Mouse (Mus musculus): Measurements from ENCODE around the gene Scamp1. TPM values are rescaled to one million over a fixed set of nuclear protein-coding genes. Genes with fewer than 3 reads are reported as not detected.

Scamp1 gene
- total RNA-seq, 2 experiments from 2014 or later, result 32.9 to 37.3 TPM

DNA sequence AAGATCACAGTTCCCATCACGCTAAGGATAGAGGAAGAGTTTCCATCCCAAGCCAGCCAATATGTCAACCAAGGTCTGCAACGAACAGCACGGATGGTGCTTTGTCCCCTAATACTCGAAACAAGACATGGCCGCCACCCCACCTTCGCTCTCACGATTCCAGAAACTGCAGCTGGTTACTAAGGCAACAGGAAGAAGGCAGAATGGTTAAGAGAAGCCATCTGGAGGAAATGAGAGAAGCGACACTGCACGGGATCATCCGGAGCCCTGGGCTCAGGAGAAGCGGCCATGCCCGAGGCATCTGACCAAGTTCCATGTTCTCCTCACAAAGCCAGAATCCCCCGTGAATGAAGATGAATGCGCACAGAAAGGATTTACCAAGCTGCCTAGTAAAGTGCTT, 62.0 kb downstream of the Scamp1 start:
- no peak for DNase-seq

DNA sequence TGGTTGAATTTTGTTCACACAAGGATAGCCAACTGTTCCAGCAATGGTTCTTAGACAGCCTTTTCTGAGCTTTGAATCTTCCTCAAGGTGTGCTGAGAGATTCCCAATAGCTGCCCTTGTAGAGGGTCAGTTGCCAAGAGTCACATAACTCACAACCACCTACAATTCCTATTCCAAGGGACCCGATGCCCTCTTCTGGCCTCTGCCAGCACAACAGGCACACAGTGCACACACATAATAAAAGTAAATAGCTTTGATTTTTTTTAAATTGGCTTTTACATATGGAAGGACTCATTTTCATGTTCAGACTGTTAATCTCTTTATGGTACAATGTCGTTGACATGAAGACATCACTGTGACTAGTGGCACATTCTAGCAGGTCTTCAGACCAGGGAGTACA, 72.9 kb downstream of the Scamp1 start:
- DNase-seq, result no peak

DNA sequence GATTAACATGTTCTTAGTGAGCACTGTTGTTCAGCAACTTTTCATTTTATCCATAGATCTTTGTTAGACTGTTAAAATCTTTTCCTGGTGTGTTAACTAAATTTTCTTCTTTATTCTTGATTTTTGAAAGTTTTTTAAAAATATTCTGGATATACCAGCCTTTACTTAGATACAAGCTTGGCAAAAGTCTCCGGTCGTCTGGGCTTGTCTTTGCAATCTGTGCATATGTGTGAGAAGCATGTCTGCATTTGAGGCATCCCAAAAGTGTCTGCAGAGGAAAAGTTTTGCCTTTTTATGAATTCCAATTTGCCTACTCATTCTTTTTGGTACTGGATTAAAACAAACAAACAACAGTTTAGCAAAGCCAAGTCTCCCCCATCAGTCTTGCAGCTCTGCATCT, 73.5 kb downstream of the Scamp1 start:
- DNase-seq, result no peak

DNA sequence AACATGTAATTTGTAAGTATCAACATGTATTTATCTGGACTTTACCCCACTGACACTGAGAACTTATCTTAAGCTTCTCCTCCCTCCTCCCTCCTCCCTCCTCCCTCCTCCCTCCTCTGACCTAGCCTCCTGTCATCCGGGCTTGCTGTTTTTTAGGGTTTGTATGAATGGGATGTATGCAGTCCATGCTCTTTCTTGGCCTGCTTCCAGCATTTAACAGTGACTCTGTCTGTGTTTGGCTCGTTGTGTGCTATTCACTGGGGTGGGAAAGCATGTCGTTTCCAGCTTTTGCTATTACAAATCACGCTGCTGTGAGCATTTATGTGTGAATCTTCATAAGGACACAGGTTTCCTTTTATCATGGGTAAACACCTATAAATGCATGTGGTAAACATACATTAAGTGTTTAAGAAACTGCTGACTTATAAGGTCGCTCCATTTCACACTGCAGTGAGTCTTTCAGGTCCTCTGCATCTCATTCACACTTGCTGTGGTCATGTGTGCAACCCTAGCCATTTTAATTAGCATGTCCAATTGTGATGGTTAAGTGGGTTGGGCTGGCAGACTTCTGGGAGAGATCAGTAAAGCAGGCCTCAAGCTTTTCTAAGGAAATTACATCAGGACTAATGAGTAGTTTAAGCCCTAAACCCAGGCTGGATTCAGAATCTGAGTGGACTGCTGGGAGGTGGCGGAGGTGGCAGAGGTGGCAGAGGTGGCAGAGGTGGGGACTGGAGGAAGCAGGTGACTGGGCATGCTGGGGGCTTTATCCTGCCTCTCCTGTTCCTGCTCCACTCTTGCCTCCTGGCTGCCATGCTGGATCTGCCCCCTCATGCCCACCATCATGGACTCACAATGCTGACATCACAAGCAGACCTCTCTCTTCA, 74.2 kb downstream of the Scamp1 start:
- DNase-seq, result no peak

DNA sequence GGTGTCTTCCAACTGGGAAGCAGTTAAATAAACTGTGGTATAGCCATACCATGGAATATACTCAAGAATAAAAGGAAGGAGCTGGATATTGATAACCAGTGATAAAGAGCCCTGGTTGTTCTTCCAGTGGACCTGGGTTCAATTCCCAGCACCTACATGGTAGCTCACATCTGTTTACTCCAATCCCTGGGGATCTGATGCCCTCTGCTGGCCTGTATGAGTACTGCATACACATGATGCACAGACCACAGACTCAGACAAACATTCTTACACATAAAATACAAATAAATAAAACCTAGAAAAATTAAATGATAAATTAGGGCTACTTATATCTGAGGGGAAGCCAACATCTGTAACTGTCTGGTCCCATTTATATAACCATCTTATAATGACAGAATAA, 76.8 kb downstream of the Scamp1 start:
- no peak for DNase-seq

DNA sequence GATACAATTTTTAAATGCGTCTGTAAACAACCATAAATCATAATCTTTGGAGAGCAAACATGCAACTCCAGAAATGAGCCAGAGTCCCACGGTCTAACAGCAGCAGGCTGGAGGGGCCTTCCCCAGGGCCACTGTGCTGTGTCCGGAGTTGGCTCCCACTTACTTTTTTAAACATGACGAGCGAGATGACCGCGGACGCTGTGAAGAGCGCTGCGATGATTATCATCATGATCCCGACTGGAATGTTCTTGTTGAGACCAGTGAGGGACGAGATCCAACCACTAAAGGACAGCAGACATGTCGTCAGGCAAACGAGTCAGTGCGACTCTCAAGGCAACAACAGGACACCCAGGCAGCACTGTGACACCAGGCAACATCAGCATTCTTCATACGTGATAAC, 77.7 kb downstream of the Scamp1 start:
- DNase-seq, result no peak

DNA sequence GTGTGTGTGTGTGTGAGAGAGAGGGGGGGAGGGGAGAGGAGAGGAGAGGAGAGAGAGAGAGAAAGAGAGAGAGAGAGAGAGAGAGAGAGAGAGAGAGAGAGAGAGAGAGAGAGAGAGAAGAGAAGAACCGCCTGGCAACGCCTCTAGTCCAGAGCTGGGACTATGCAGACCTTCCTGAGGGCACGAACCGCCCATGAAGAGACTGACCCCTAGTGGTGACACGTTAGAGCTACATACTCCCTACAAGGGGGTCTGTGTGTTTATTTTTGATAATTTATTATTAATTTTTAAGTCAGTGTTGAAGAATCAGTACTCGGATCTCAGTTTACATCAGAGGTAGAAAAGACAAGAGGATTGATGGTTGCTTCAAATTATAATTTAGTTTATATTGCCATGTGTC, 80.4 kb downstream of the Scamp1 start:
- DNase-seq, result peak; percentile 63

DNA sequence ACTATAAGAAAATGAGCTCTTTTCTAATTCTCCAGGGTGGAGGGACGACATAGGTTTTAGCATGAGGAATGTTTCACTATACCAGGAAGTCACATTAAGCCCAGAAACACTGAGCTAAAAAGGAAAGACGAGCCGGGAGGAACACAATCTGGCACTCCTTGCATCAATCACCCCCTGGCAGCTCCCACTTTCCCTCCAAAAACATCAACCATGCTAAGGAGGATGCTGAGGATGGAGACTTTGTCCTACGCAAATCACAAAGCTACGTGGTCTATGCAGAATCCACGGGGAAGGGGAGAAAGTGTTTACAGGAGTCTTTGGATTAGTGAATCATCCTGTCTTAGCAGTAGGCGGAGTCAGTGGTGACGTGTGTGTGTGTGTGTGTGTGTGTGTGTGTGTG, 85.8 kb downstream of the Scamp1 start:
- no peak for DNase-seq

DNA sequence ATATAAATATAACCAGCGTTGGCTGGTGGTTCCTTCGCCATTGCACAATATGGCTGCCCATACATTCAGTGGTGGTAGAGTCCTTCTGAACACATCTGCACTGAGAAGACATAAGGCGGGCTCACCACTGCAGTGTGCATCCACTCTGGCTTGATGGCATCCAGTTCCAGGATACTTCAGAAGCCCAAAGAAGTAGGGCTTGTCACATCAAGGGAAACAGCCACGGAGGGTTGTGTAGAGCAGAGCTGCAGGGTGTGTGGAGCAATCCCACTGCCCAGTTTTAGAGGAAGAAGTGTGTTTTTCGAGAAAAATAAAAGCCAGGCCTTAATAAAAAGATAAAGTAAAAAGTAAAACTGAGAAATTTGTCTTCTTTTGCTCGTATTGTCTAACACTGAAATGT, 87.0 kb downstream of the Scamp1 start:
- DNase-seq, result no peak

DNA sequence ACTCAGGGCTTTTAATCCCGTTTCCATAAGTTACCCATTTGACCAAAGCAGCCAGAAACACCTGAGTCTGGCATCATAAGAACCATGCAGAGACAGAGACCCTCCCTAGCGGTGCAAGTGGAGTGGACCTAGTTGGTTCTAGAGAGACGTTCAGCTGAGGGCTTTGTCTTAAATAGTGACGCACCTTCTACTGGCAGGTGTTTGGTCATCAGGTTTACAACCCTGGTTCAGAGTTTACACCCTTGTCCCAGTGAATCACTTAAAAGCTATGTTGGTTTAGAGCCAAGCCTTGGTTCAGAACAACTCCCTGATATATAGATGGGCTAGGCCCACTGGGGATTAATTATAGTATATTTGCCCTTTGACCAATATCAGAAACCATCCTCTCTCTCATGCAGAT, 92.4 kb downstream of the Scamp1 start:
- no peak for DNase-seq

DNA sequence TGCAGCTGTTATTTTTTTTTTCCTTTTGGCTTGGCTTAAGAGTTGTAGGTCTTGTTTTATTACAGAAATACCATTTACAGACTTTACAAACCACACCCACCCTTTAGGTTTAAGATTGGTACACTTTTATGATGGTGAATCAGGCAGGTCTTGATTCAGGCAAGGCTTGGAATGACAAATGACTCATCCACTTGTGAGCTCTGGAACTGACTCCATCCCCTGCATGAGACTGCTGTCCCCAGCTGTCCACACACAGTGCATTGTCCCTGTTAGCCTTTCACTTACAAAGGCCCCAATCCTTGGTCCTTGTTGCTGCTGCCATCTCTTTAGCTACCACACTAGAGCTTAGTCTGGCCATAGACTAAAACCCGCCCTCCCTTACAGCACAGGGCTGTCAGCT, 95.3 kb downstream of the Scamp1 start:
- no peak for DNase-seq

DNA sequence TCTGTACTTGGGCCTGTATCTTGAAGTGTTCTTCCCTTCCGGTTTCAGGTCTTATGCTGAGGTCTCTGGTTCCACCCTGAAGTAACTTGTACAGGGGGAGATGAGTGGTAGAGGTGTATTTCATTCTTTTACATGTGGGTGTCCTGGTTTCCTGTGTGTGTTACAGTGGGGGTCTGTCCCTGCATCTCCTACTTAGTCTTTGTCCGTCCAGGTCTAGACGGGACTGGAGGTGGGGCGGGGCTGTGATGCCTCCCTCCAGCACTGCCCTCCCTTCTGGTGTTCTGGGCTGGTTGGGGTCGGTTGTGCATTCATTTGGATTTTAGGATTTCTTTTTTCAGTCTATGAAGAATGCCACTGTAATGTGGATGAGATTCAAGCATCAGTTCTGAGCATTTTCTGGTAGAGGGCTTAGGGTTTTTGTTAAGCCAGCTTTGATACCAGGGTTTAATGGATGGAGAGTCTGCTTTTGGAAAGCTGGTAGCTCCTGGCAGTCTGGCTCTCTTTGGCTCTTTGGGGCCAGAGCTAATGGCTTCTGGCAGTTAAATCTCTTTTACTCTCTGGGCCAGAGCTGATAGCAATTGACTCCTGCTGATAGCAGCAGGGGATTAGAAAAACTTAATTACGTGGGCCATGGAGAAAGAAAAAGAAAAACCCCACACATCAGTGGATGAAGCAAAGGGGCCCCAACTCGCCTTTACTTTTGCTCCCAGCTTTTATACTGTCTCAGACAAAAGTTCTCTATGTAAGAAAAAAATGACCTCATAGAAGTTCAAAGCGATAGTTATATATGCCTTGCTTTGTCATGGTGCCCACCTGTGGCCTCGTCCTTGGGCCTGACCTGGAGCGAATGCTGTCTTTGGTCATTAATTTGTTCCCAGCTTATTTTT, 97.2 kb downstream of the Scamp1 start:
- DNase-seq, result no peak

DNA sequence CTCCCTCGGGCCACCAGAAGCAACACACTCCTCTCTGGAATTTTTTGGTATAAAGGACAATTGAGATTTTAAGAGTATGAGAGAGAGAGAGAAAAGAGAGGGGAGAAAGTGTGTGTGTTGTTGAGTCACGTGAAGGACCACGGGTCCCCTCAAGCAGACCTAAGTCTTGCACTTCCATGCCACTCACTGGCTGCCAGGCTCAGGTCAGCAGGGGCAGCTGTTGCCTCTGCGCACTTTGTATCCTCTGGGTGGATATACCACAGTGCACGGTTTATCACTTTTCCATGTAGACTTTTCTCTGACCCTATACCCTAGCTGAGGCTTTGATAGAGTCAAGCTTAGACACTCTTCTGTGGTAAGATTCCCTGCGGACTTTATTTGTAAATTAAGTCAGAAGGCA, 100.0 kb downstream of the Scamp1 start:
- DNase-seq, result no peak

DNA sequence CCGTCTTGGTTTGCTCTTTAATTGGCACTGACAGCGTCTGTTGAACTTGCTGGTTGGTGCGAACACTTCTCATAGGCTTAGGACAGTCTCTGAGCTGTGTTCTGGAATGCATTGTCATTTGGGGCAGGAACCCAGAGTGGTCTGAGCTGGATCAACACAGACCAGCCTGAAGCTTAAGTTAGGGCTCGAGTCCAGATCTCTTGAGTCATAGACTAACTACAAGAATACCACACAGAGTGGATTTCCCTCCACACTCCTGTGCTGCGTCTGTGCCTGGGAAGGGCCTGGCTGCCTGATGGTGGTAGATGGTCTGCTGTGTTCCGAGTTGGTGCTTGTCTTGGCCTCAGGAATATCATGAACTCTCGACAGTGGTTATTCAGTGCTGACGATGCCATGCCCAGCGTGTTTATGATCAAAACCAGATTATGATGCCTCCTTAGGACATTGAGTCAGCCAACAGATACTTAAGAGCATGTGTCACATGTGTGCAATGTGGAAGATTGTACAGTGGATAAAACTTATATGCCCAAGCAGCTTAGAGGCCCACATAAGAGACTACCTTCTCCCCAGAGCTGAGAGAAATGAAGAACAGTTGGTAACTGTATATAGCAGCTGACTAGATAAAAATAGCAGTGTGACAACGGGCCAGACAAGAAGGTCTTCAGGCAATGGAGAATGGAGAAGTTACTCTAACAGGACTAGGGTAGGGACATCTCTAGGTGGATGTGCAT, 100.8 kb downstream of the Scamp1 start:
- no peak for DNase-seq

DNA sequence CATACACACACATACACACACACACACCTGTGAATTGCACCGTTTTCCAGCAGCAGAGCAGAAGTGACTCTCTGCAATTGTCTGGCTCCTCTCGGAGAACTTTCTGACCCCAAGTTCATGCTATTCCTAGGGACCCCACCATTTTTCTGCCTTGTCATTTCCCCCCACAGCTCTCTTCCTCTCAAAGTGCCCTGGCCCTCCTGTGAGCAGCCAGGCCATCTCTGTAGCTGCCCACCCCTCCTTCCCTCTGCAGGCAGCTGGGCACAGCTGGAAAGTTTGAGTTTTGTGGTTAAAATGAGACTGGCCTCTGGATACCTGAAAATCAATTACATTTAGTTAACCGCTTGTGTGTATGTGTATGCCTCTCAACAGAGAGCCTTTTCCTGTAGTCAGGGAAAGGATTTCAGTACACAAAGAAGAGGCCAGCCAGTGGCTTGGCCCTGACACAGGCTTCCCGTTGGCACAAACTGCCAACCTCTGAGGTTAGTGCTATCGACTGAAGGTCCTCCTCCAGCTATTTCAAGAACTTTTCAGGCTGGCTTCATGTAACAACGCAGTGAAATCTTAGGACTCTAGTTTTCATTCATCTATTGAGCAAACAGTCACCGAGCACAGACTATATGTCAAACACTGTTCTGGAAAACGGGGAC, 102.2 kb downstream of the Scamp1 start:
- DNase-seq, result no peak

DNA sequence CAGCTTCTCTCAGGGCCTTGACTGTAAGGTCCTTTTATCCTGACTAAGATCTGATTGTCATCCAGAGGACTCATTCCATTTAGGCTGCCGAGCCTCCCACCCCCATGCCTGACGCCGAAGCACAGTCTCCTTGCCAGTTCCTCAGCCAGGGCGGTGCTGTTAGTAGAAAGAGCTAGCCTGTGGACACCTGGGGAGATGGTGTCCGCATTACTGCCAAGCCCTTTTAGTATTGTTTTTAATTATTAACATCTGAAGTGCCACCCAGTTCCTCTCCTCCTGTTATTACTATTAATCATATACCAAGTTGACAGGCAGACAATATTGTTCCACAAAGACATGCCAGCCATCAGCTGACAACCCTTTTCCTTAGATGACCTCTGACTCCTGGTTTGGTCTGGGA, 103.6 kb downstream of the Scamp1 start:
- DNase-seq, result no peak

DNA sequence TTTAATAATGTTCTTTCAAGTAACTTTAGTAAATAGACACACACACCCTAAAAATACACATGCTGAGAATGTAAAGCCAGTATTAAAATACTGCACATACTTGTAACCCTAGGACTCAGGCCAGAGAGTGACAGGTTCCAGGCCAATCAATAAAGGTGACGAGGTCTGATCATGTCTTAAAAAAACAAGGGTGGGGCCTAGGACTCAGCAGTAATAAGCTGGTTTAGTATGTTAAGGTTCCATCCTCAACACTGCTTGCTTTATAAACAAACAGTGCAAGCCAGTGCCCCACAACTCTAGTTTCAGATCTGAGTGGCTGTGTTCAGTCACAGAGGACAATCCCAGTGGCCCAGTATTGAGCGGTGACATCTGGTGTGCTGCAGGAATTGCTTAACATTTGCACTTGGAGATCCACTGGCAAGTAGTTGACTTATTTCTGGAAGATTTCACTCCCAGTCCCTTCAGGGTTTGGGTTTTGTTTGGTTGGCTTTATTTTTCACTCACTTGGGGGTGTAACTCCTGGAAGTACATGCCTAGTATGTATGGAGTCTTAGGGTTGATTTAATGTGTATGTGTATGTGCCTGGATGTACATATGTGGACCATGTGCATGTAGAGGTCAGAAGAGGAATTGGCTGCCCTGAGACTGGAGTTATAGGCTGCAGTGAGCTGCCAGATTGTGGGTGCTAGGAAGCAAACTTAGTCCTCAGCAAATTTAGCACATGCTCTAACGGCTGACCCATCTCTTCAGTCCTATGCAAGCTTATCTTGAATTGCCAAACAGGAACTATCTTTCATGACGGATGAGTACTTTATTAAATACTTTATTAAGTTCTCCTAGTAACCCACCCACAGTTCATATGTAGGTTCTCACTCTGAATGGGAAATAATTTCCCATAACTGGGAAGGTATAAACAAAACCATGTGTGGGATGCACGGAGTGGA, 104.9 kb downstream of the Scamp1 start:
- DNase-seq, result no peak

DNA sequence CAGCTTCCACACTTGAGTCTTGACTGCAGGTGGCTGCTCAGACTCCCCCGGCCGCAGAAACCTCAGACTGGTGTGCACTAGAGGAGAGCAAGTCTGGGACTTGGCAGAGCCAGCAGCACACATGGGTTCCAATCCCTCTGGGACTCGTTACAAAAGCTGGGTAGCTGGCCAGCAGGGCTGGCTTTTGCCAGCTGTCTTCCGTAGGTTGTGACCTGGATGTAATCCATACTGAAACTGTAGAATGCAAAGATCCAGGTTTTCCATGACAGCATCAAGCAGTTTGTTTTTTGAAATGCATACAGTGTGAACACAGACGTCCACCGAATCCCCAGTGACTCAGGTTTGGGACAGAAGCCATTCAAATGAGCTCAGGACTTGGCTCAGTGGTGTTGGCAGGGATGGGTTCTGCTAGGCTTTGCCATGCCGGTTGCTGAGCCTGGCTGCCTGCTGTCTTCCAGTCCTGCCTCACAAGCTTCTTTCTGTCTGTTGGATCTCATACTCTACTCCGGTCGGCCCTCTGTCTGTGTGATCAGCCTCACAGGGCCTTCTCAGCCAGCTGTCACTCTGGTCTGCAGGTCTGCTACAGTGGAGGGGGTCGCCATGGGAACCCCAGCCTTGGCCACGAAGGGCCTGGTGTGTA, 107.1 kb downstream of the Scamp1 start:
- peak; percentile 68 for DNase-seq

DNA sequence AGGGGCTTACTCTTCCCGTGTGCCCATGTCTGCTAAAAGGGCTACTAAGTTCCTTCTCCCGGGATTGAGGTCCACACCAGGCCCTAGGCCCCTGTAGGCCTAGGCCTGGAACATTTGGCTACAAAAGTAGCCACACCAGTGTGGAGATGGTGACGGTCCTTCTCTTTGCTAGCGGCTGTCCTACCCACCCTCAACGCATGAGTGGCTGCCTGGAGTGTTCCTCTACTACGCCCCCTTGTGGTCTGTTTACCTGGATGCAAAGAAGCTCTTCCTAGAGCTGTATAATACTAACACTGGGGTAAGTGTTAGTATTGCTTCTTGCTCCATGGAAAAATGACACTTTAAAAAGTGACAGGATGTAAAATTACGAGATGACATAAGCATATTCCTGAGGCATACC, 108.5 kb downstream of the Scamp1 start:
- peak; percentile 53 for DNase-seq

DNA sequence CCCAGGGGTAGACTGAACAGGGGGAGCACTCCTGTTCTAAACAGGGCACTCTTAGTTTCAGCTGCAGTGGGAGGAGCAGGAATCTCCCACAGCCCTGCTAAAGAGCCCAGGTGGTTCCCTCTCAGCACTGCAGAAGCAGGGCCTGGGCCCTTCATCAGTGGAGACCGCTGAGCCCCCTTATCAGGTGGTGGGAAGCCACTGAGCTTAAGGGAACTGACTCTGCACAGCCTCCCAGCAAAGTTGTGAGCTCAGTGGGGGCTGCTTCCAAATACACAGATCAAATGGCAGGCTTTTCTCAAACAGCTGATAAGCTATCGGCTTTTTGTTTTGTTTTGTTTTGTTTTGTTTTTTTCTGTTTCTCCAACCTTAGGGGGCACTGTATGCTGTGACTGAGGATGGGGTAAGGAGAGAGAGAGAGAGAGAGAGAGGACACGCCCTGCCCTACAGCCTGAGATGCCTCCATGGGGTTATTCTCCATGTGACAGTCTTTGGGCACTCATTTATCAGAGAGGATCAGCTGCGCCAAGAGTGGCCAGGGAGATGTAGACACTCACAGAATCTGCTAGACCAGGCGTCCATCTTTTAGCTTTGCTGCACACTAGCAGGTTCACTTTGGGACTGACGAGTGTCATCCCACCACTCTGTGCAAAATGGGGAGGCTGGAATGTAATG, 110.1 kb downstream of the Scamp1 start:
- no peak for DNase-seq

Measured in heart, postnatal 4 days (tissue).